In the genomic region with DNA sequence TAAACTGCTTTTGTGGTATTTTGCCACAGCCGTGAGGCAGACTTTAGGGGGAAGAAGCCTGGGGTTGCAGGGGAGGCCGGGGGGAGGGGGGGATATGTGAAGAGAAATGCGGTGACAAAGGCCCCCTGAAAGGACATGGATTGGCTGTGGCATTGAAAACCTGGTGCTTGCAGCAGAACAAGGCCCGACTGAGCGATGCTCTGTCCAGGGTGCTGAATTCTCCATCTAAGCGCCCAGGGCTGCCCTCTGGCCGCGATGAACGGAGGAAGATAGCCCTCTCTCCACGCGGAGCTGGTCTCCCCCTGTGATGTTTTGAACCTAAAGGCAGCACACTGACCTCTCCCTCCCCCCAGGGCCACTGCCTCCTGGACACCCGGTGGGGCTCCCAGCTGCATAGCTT, we compare ENCODE assay signal across 8 mouse cellular contexts. TPM values are rescaled to one million over a fixed set of nuclear protein-coding genes. Genes with fewer than 3 reads are reported as not detected.
A peak's percentile ranks its signal among the peaks of the same experiment; 100 is the strongest.
DNase-seq lines count a peak whose midpoint lies in the region; ATAC-seq and TF ChIP-seq lines count a peak whose summit lies in the region.

No protein-coding gene starts in this region.

- no peak overlapping the region for H3K27ac ChIP-seq in forebrain, embryonic 11.5 days (ENCODE audit: low read depth, low read length)
- no peak overlapping the region for H3K27ac ChIP-seq in forebrain, embryonic 12.5 days
- no peak overlapping the region for H3K27ac ChIP-seq in intestine, postnatal 0 days (ENCODE audit: low read depth, low read length)

- no peaks in the 10 kb centered on the region for H3K36me3 ChIP-seq in forebrain, embryonic 11.5 days (ENCODE audit: control insufficient read depth, insufficient read depth, low read length)
- no peaks in the 10 kb centered on the region for H3K36me3 ChIP-seq in forebrain, embryonic 12.5 days (replicated peaks)
- no peaks in the 10 kb centered on the region for H3K36me3 ChIP-seq in intestine, postnatal 0 days (ENCODE audit: control insufficient read depth, insufficient read depth)

- no peaks in the 10 kb centered on the region for H3K27me3 ChIP-seq in forebrain, embryonic 11.5 days (ENCODE audit: control insufficient read depth, insufficient read depth, low read length)
- H3K27me3 ChIP-seq in forebrain, embryonic 12.5 days, result peaks cover 18% of the 10 kb centered on the region; the same call in 1 of the 2 replicates
- no peaks in the 10 kb centered on the region for H3K27me3 ChIP-seq in intestine, postnatal 0 days (replicated peaks; ENCODE audit: control insufficient read depth, insufficient read depth, low read length)

- WGBS in forebrain, embryonic 11.5 days, result 3% methylated on average over 12 of the region's 12 CpGs
- 4% methylated on average over 12 of the region's 12 CpGs for WGBS in forebrain, embryonic 12.5 days
- 3% methylated on average over 12 of the region's 12 CpGs for WGBS in intestine, postnatal 0 days

- H3K4me1 ChIP-seq in forebrain, embryonic 11.5 days (replicated peaks; ENCODE audit: control insufficient read depth, insufficient read depth, low read length), result 0 out of 2 replicates have a peak, but pooled peaks cover 2% of the 10 kb centered on the region
- peaks cover 18% of the 10 kb centered on the region for H3K4me1 ChIP-seq in forebrain, embryonic 12.5 days
- H3K4me1 ChIP-seq in intestine, postnatal 0 days (replicated peaks; ENCODE audit: control insufficient read depth, insufficient read depth, low read length), result no peaks in the 10 kb centered on the region

- H3K9ac ChIP-seq in forebrain, embryonic 11.5 days (ENCODE audit: low read length), result no peak overlapping the region
- no peak overlapping the region for H3K9ac ChIP-seq in forebrain, embryonic 12.5 days
- no peak overlapping the region for H3K9ac ChIP-seq in intestine, postnatal 0 days (ENCODE audit: low read depth, low read length)

- H3K9me3 ChIP-seq in forebrain, embryonic 11.5 days (ENCODE audit: control insufficient read depth, low read length), result no peaks in the 10 kb centered on the region
- no peaks in the 10 kb centered on the region for H3K9me3 ChIP-seq in forebrain, embryonic 12.5 days
- H3K9me3 ChIP-seq in intestine, postnatal 0 days (ENCODE audit: control insufficient read depth), result no peaks in the 10 kb centered on the region

- DNase-seq in forebrain, embryonic 11.5 days (ENCODE audit: low spot score), result peak; percentile 83
- DNase-seq in urinary bladder, adult 18-20 months (ENCODE audit: low spot score in 2 of 2), result peak; percentile 23
- no peak for DNase-seq in urinary bladder, adult 2 months (ENCODE audit: low spot score)
- no peak for DNase-seq in right cerebral cortex, postnatal 4 days
- no peak for DNase-seq in left cerebral cortex, postnatal 14 days (ENCODE audit: low spot score in 2 of 2)

- ATAC-seq in forebrain, embryonic 11.5 days (replicated peaks; ENCODE audit: low FRiP score), result no peak
- no peak for ATAC-seq in forebrain, embryonic 12.5 days (ENCODE audit: low FRiP score)
- ATAC-seq in intestine, postnatal 0 days, result no peak
- ATAC-seq in megakaryocyte progenitor cell, adult 5-6 weeks (replicated peaks; ENCODE audit: poor library complexity), result peak; percentile 74

- TF ChIP-seq CTCF in intestine, postnatal 0 days (IDR thresholded peaks at IDR 0.05; ENCODE audit: low read depth), result peak; percentile 49

- intact Hi-C loops in left cerebral cortex, postnatal 14 days (cut with DNase I), result no loop called here

- no peak overlapping the region for H3K4me3 ChIP-seq in forebrain, embryonic 11.5 days (ENCODE audit: low read depth, low read length)
- no peak overlapping the region for H3K4me3 ChIP-seq in forebrain, embryonic 12.5 days (replicated peaks)
- no peak overlapping the region for H3K4me3 ChIP-seq in intestine, postnatal 0 days (ENCODE audit: low read depth, low read length)

- H3K4me2 ChIP-seq in forebrain, embryonic 11.5 days (ENCODE audit: low read depth, low read length, severe bottlenecking), result no peak overlapping the region
- no peak overlapping the region for H3K4me2 ChIP-seq in forebrain, embryonic 12.5 days
- no peak overlapping the region for H3K4me2 ChIP-seq in intestine, postnatal 0 days (replicated peaks; ENCODE audit: low read depth)

RNA-seq across cellular contexts. Expression of gene Nptxr, which starts 13.1 kb away (rescaled TPM):
- 1.4 and 2.1 TPM in 2 replicates for polyA plus RNA-seq in forebrain, embryonic 11.5 days (2014; fragmentation: Nextera tagmentation; extraction: Ambion mirVana)
- polyA plus RNA-seq in forebrain, embryonic 12.5 days (2016; fragmentation: Nextera tagmentation; extraction: Ambion mirVana), result 7.2 and 8.0 TPM in 2 replicates
- polyA plus RNA-seq in urinary bladder, adult 2 months (2012; rRNA removed), result 1.9 and 4.4 TPM in 2 replicates
- polyA plus RNA-seq in intestine, postnatal 0 days (2015; fragmentation: Nextera tagmentation; extraction: Ambion mirVana), result 1.2 and 1.6 TPM in 2 replicates
- 0.15 and 0.20 TPM in 2 replicates for total RNA-seq in megakaryocyte progenitor cell, adult 5-6 weeks (2015)
- total RNA-seq in megakaryocyte progenitor cell, adult 5-6 weeks (2017), result 0.14 and 0.17 TPM in 2 replicates
- 100 to 1,000 TPM; 693 to 768 TPM for total RNA-seq in left cerebral cortex, postnatal 14 days (2021)

RNA-seq across cellular contexts. Expression of gene Dnal4, which starts 13.9 kb away (rescaled TPM):
- polyA plus RNA-seq in forebrain, embryonic 11.5 days (2014; fragmentation: Nextera tagmentation; extraction: Ambion mirVana), result 63.9 and 76.7 TPM in 2 replicates
- polyA plus RNA-seq in forebrain, embryonic 12.5 days (2016; fragmentation: Nextera tagmentation; extraction: Ambion mirVana), result 76.7 and 78.3 TPM in 2 replicates
- 40.5 and 45.8 TPM in 2 replicates for polyA plus RNA-seq in urinary bladder, adult 2 months (2012; rRNA removed)
- polyA plus RNA-seq in intestine, postnatal 0 days (2015; fragmentation: Nextera tagmentation; extraction: Ambion mirVana), result 19.5 and 20.1 TPM in 2 replicates
- total RNA-seq in megakaryocyte progenitor cell, adult 5-6 weeks (2015), result 15.9 and 16.2 TPM in 2 replicates
- total RNA-seq in megakaryocyte progenitor cell, adult 5-6 weeks (2017), result 12.2 and 12.5 TPM in 2 replicates
- 10 to 100 TPM; 37.5 to 39.7 TPM for total RNA-seq in left cerebral cortex, postnatal 14 days (2021)

RNA-seq across cellular contexts. Expression of gene Npcd, which starts 42.5 kb away (rescaled TPM):
- not detected in 2 replicates for polyA plus RNA-seq in forebrain, embryonic 11.5 days (2014; fragmentation: Nextera tagmentation; extraction: Ambion mirVana)
- polyA plus RNA-seq in forebrain, embryonic 12.5 days (2016; fragmentation: Nextera tagmentation; extraction: Ambion mirVana), result 0.87 TPM in 1 of 2 replicates, not detected in the other
- polyA plus RNA-seq in urinary bladder, adult 2 months (2012; rRNA removed), result 0.47 and 0.87 TPM in 2 replicates
- 0.61 TPM in 1 of 2 replicates, not detected in the other for polyA plus RNA-seq in intestine, postnatal 0 days (2015; fragmentation: Nextera tagmentation; extraction: Ambion mirVana)
- 0.51 TPM in 1 of 2 replicates, not detected in the other for total RNA-seq in megakaryocyte progenitor cell, adult 5-6 weeks (2015)
- 0.34 TPM in 1 of 2 replicates, not detected in the other for total RNA-seq in megakaryocyte progenitor cell, adult 5-6 weeks (2017)
- 10 to 100 TPM in 1 of 2 experiments, 1 to 10 TPM in 1; 7.3 to 53.6 TPM for total RNA-seq in left cerebral cortex, postnatal 14 days (2021)

RNA-seq across cellular contexts. Expression of gene Cbx6, which starts 43.0 kb away (rescaled TPM):
- polyA plus RNA-seq in forebrain, embryonic 11.5 days (2014; fragmentation: Nextera tagmentation; extraction: Ambion mirVana), result 31.2 and 32.3 TPM in 2 replicates
- polyA plus RNA-seq in forebrain, embryonic 12.5 days (2016; fragmentation: Nextera tagmentation; extraction: Ambion mirVana), result 31.1 and 31.5 TPM in 2 replicates
- polyA plus RNA-seq in urinary bladder, adult 2 months (2012; rRNA removed), result 86.2 and 94.3 TPM in 2 replicates
- 13.8 and 15.7 TPM in 2 replicates for polyA plus RNA-seq in intestine, postnatal 0 days (2015; fragmentation: Nextera tagmentation; extraction: Ambion mirVana)
- 5.9 and 6.1 TPM in 2 replicates for total RNA-seq in megakaryocyte progenitor cell, adult 5-6 weeks (2015)
- 7.5 and 11.5 TPM in 2 replicates for total RNA-seq in megakaryocyte progenitor cell, adult 5-6 weeks (2017)
- 100 to 1,000 TPM; 429 to 483 TPM for total RNA-seq in left cerebral cortex, postnatal 14 days (2021)

RNA-seq across cellular contexts. Expression of gene Sun2, which starts 49.2 kb away (rescaled TPM):
- polyA plus RNA-seq in forebrain, embryonic 11.5 days (2014; fragmentation: Nextera tagmentation; extraction: Ambion mirVana), result 4.3 and 5.9 TPM in 2 replicates
- polyA plus RNA-seq in forebrain, embryonic 12.5 days (2016; fragmentation: Nextera tagmentation; extraction: Ambion mirVana), result 6.2 and 8.6 TPM in 2 replicates
- polyA plus RNA-seq in urinary bladder, adult 2 months (2012; rRNA removed), result 57.9 and 83.3 TPM in 2 replicates
- polyA plus RNA-seq in intestine, postnatal 0 days (2015; fragmentation: Nextera tagmentation; extraction: Ambion mirVana), result 1.1 and 1.2 TPM in 2 replicates
- total RNA-seq in megakaryocyte progenitor cell, adult 5-6 weeks (2015), result 83.4 and 84.0 TPM in 2 replicates
- 225 and 233 TPM in 2 replicates for total RNA-seq in megakaryocyte progenitor cell, adult 5-6 weeks (2017)
- total RNA-seq in left cerebral cortex, postnatal 14 days (2021), result 10 to 100 TPM; 24.8 to 25.3 TPM

Comparison
In these comparisons a context has a peak if more than half of its experiments do, and no peak if none do; other contexts are left out.
1. DNase-seq: peak in forebrain, embryonic 11.5 days (single experiment) and urinary bladder, adult 18-20 months (2 of 2); none in urinary bladder, adult 2 months (single experiment), right cerebral cortex, postnatal 4 days (single experiment) and left cerebral cortex, postnatal 14 days (0 of 2).